Mouse (Mus musculus) frontal cortex, postnatal 14 days (tissue): ENCODE data around the gene Ccdc114.
"Not testable (repeated sequence)": the region's sequence is repeated elsewhere in the genome, so short reads cannot be mapped to it uniquely, and the experiment has no call there.

Experiments
- DNase-seq, 2 experiments: peaks; one replicate each; pipeline ENCODE4 v3.0.0; 2022; ENCODE audit warnings: low spot score in 2 of 2

The Ccdc114 gene

GRCm38 (mm10) chr7:45919083-45919671, 4.7 kb upstream of the Ccdc114 start:
- DNase-seq, result no peak

DNA sequence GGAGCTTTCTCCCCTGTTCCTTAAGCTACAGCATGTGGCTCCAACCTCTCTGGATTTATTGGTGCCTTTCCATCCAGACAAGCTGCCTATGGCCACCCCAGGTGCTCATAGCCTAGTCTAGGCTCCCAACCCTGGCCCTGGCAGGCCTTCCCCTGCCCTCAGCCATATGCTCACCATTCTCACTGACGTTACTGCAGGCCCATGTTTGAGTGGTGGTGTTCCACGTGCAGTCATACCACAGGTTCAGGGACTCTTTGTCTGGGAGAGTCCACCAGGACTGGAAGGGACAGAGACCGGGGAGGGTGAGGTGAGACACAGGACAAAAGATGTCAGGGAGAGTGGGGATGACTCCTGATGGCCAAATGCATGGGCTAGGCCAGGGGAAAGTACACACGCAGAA, 4.1 kb upstream of the Ccdc114 start:
- DNase-seq, result no peak

DNA sequence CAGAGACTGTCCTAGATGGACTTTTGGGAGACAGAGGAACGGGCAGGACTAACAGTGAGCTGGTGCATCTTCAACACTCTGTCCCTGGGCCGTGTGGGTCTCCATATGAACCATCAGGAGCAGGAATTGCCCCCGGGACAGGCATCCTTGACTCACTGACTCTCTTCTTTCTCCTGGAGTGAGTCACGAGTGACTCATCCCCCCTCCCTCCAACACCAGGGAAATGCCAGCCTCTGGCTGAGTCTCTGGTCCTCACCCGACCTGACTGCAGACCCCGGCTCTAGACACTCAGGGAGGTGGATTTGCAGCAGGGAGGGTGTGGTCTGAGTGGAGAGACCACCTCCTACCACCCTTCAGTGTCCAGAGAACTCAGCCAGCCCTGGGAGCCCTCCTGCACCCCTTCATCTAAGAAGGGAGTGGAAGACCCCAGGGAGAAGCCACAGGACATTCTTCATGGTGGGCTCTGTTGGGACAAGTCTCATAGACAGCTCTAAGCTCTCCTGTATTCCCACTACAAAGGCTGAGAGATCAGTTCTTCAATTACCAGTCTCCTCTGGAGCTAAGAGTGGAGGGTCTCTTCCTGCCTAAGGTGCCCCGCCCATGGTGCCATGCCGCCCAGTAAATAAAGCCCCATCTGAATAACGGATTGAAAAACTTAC, 3.2 kb upstream of the Ccdc114 start:
- DNase-seq, result no peak

- DNase-seq, result no peak
Observed at GRCm38 (mm10) chr7:45921242-45921621, 2.6 kb upstream of the Ccdc114 start, which contains the start of gene Emp3. Gene Emp3 (minus strand): TSS chr7:45921404.

GRCm38 (mm10) chr7:45921950-45922600, 1.8 kb upstream of the Ccdc114 start:
- no peak for DNase-seq

DNA sequence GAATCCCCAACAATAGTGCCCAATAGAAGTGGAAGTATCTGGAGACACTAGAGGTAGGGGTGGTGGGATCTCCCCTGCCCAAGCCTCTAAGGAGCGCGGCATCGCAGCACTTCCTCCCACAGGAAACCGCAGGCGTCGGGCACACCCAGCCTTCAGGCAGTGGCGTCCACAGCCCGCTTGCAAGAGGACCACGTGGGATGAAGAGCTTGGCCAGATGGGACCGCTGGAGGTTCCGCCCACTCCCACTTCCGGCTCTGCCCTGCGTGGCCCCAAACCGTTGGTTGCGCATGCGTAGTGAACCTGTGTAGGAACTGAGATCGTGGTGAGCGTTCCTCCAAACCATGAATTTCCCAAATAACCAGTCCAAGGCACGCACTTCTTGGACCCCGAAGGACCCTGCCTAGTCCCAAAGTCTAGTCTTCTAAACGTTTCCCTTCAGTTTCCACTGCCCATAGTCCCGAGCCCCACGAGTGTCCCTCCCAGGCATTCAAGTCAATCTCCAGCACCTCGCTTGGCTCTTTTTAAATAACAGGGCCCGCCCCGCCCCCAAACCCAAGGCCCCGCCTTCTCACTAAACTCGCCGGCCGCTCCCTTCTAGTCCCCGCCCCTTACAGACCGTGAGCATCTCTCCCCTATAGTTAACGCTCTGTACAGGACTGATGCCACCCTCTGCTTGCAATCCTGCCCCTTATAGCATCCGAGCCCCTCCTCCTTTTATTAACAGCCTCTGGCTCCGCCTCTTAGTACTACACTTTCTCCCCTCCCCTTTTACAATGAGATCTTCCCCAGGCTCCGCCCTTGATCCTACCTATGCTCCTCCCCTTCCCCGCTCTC, 727 bp upstream of the Ccdc114 start:
- peak; percentile 86 to 91 for DNase-seq

DNA sequence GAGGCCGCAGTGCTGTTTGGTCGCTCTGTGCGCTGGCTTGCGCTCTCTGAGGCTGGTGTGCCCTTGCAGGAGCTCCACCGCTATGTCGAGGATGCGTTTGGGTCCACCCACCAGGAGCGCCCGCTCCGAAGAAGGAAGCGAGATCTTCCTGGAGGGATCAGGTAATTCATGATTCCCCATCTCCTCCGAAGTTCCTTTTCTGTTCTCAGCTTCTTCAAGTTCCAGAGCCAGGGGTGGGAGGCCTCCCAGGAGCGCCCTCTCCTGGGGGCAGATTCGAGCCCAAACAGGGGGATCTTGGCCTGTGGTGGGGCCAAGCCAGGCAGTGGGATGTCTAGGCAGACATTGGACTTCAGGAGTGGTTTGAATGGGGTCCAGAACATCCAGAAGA, 551 bp downstream of the Ccdc114 start:
- no peak for DNase-seq

DNA sequence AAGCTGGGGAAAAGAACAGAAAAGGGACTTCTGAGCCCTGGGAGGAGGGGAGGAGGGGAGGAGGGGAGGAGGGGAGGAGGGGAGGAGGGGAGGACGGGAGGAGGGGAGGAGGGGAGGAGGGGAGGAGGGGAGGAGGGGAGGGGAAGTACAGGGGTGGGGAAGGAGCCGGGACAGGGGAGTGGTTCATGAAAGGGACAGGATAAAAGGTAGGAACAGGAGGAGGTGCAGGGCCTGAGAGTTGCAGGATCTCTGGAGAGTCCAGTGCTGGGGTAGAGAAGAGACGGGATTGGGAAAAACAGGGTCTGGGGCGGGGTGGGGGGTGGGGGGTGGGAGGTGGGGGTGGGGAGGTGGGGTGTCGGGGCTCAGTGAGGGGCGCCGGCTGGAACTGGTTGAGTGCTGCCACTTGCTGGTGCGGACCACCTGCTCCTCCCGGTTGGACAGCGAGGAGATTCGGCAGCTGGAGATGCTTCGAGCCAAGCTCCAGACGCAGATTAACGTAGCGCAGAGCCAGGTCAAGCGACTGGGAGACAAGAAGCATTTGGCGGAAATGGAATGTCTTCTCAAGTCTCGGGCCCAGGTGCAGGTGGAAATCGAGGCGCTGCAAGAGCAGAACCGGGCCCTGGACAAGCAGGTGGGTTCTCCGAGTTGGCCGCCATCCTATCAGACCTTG, 4.9 kb downstream of the Ccdc114 start:
- no peak for DNase-seq

DNA sequence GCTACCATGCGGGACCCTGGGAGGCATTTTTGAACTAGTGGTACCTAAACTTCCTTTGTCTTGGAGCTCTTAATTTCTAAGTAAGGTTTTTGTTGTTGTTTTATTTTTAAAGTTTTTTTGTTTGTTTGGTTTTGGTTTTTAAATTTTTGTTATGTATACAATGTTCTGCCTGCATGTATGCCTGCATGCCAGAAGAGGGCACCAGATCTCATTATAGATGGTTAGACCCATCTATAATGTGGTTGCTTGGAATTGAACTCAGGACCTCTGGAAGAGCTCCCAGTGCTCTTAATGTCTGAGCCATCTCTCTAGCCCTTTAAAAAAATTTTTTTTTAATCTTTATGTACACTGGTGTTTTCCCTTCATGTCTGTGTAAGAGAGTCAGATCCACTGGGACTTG, 5.8 kb downstream of the Ccdc114 start:
- no peak for DNase-seq

DNA sequence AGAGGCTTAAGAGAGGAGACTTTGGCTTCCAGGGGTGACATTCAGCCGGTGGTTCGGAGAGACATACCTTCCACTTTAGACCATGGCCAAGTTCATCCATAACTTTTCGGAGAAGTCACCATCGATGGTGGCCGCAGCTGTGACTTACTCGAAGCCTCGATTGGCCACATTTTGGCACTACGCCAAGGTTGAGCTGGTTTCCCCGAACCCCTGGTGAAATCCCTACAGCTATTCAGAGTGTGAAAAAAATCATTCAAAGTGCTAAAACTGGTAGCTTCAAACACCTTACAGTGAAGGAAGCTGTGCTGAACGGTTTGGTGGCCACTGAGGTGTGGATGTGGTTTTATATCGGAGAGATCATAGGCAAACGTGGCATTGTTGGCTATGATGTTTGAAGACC, 9.9 kb downstream of the Ccdc114 start:
- DNase-seq, result not testable (repeated sequence)

GRCm38 (mm10) chr7:45935114-45935513, 11.2 kb downstream of the Ccdc114 start:
- peak in 1 of 2 experiments; percentile 34 for DNase-seq

DNA sequence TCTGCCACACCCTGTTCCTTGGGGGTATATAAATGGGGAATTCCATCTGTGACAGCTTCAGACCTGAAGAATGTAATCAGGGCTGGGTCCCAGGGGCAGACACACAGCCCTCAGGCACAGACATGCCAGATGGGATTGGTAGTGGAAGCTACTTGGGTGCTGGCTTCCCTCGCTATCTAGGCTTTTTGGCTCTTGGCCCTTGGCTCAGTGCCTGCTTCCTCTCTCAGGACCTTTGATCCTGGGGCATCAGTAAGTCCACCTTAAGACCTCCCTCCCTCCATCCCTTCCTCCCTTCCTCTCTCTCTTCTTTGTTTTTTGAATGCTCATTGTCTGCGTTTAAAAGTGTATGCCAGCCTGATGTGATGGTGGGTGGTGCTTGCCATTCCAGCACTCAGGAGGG, 16.0 kb downstream of the Ccdc114 start:
- DNase-seq, result no peak

DNA sequence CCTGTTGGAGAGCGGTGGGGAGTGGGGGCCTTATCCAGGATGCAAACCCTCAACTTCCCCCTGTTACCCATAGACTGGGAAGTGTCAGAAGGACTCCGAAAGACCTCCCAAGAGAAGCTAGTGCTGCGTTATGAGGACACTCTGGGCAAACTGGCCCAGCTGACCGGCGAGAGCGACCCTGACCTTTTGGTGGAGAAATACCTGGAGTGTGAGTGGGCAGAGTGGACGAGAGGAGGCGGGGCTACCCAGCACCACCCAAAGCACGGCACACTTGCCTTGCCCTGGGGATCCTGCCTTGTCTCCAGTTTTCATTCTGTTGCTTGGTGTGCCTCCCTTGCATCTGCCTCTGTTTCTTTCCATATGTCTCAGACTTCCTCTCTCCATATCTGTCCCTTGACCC, 18.1 kb downstream of the Ccdc114 start:
- no peak for DNase-seq

DNA sequence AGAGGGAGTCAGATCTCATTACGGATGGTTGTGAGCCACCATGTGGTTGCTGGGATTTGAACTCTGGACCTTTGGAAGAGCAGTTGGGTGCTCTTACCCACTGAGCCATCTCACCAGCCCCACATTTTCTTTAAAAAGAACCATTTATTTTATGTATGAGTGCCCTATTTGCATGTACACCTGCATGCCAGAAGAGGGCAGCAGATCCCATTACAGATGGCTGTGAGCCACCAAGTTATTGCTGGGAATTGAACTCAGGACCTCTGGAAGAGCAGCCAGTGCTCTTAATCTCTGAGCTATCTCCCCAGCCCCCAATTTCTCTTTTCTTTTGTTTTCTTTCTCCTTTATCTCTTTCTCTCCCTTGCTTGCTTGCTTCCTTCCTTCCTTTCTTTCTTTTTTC, 19.4 kb downstream of the Ccdc114 start:
- not testable (repeated sequence) for DNase-seq

DNA sequence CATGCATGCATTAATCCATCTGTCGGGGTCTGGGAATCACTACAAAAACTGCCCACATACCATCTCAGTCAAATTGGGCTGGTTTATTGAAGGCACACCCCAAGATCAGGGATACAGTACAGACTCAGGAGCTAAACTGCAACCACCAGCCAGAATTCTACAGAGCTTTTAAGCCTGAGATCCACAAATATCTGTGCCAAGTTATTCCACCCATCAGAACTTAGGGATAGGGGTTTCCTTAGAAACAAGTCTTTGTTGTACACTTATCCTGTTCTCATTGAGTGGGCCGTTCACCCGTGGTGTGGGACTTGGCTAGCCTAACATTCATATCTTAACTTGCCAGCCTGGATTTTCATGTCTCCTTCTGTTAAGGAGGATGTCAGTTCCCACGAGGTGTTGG, 25.2 kb downstream of the Ccdc114 start:
- peak in 1 of 2 experiments; percentile 11 for DNase-seq

DNA sequence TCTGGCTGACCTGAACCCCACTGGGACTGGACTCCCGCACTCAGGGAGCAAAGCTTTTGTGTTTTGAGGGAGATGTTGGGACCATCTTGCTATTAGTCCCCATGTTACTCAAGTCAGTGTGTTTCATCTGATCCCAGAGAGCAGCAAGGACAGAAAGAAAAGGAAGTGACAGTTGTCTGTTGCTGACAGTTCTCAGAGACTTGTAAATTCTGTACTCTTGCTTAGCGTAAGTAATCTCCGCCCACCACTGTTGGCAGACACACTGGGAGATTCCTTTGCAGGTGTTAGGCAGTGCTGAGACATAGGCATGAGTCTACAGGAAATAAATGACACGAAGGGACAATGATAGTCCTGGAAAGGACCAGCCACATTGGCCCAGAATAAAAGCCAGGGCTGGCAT, 32.7 kb downstream of the Ccdc114 start:
- DNase-seq, result no peak

DNA sequence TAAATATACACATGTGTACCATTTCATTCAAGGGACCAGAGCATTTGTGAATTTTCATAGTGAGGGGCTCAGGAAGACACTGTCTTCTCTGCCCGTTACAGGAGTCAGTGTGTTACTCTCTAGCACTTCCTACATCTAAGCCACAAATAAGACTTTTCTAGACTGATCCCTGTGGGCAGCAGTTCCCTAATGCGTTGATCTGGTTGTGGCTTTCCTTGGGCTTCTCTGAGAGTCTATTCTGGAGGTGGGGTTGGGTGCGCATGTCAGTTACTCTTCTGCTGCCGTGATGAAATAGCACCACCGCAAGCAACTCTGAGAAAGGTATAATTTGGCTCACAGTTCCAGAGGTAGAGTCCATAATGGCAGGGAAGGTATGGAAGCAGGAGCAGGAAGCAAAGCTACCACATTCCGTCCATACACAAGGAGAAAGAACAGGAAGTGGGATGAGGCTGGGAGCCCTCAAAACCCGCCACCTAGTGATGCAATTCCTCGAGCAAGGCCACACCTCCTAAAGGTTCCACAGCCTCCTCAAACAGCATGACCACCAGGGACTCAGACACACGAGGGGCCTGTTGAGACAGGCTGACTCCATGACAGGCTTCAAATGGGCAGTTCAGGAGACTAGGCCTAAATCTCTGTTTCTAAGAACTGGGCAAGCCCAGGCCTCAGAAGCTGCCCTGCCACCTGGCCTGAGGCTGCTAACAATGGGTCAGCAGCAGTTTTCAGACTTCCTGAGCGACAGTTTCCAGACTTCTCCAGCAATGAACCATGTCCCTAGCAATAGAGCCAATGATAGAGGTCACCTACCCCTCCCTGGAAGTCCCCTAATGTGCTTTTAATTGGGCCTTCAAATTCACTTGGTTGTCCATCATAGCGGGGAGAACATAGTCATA, 48.2 kb downstream of the Ccdc114 start:
- DNase-seq, result no peak

DNA sequence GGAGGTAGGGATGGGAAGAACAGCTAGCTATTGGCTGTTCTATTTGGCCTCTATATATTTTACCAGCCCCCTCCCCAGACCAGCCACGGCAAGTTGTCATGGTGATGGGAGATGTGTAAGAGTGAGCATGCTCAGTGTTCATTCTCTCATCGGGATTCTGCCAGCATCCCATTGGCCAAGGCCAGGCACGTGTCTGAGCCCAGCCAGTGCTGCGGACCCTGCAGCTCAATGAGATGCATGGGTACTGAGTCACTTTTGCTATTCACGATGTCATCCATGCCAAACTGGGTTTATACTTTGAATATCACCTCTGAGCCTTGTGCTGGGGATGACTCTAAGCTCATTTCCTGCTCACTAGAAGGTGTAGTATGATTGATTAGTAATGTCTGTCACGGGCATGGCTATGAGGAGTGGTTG, 49.4 kb downstream of the Ccdc114 start:
- peak in 1 of 2 experiments; percentile 45 for DNase-seq

- no peak for DNase-seq
Observed at GRCm38 (mm10) chr7:45974103-45974502, 50.2 kb downstream of the Ccdc114 start.

DNA sequence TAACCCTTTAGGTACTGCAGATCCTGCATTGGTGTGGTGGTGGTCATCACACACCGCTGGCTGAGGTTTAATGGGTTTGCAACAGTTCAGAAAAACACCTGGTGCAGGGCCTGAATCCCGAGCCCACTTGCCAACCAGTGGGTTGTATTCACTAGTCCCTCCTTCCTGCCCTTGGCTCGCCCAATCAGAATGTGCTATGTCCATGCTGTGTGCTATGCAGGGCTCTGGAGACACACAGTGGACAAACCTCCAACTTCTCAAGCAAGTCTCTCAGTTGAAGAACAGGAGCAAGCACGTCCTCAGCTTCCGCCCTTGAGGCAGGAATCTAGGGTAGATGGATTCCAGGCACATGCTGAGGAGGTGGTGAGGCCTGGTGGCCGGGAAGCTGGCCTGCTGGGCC, 50.6 kb downstream of the Ccdc114 start:
- DNase-seq, result no peak

DNA sequence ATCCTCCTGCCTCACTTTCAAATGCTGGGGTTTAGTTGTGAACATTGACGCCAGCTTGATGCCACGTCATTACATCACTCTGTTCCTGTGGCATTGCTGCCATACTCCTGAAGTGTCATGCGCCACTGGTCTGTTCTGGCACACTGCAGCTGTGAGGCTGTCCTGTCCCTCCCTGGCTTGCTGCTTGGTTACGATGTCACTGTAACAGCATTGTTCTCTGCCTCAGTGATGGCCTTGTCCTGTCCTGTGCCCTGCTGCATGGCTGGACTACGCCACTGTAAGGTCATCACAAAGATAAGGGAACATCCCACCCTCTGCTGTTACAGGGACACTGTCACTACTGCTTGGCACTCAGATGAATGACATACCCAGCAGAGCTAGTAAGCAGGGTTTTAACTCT, 57.7 kb downstream of the Ccdc114 start:
- DNase-seq, result no peak
